Mouse (Mus musculus) thymus, adult 2 months (tissue): Measurements from ENCODE around the gene Gng12.
"Not testable (repeated sequence)": the region's sequence is repeated elsewhere in the genome, so short reads cannot be mapped to it uniquely, and the experiment has no call there.

Experiments used
- CTCF ChIP-seq: fragments of 200-500 bp; IDR thresholded peaks from 2 replicates; pipeline ENCODE4 v1.5.1; 2012; ENCODE audit warnings: mild to moderate bottlenecking, control low read depth, low read length, moderate library complexity, borderline replicate concordance; ENCODE audit not compliant: control insufficient read depth, poor library complexity, insufficient read depth; ENCODE audit errors: extremely low read depth
- POLR2A ChIP-seq: fragments of 200-500 bp; IDR thresholded peaks from 2 replicates; pipeline ENCODE4 v1.6.1; 2012; ENCODE audit warnings: mild to moderate bottlenecking, low read length, control low read depth, moderate library complexity; ENCODE audit not compliant: control insufficient read depth, poor library complexity, insufficient read depth; ENCODE audit errors: extremely low read depth

GRCm38 (mm10) chr6:66877048-66877447 is 19.1 kb upstream of the Gng12 start:
- TF ChIP-seq POLR2A, CTCF: not testable (repeated sequence)
